Mouse (Mus musculus) ES-E14 (cell line): ENCODE measurements at regions not wholly inside any gene's neighbourhood (a gene's known extent, or its start where the extent isn't known, plus 50 kb on each side); places are given as distances from the start of the nearest gene placed in this dataset.

Source experiments
- CHD2 ChIP-seq: IDR thresholded peaks from 2 replicates; pipeline ENCODE4 v1.6.1; 2014; ENCODE audit warnings: mild to moderate bottlenecking, low read depth, low read length, inconsistent platforms
- HCFC1 ChIP-seq: IDR thresholded peaks from 2 replicates; pipeline ENCODE4 v1.6.1; 2012; ENCODE audit warnings: low read length, inconsistent platforms, borderline replicate concordance; ENCODE audit not compliant: insufficient read depth
- MAFK ChIP-seq: IDR thresholded peaks from 2 replicates; pipeline ENCODE4 v1.6.1; 2014; ENCODE audit warnings: mild to moderate bottlenecking, low read depth, low read length, inconsistent platforms; ENCODE audit not compliant: insufficient read depth
- ZC3H11A ChIP-seq: IDR thresholded peaks from 2 replicates; pipeline ENCODE4 v1.6.1; 2012; ENCODE audit warnings: low read depth, mild to moderate bottlenecking, inconsistent platforms, low read length, borderline replicate concordance
- ZNF384 ChIP-seq: IDR thresholded peaks from 2 replicates; pipeline ENCODE4 v1.6.1; 2012; ENCODE audit warnings: low read depth, low read length, inconsistent platforms

GRCm38 (mm10) chr11:64253517-64254385 is 174.5 kb upstream of the Cox10 start:
- TF ChIP-seq ZC3H11A (no peak), MAFK (no peak), HCFC1 (no peak), ZNF384 (no peak), CHD2 (no peak)
